Mouse (Mus musculus): Measurements from ENCODE around the gene Lamc2. TPM values are rescaled to one million over a fixed set of nuclear protein-coding genes. Genes with fewer than 3 reads are reported as not detected.
A peak's percentile ranks its signal among the peaks of the same experiment; 100 is the strongest.
"Not testable (repeated sequence)": the region's sequence is repeated elsewhere in the genome, so short reads cannot be mapped to it uniquely, and the experiment has no call there.

Lamc2 gene
- total and polyA plus RNA-seq, 3 experiments = 0.03 to 0.04 TPM; not detected in 1

GRCm38 (mm10) chr1:153085198-153085597 is 101.0 kb downstream of the Lamc2 start:
- Histone ChIP-seq H3K9ac (ENCODE audit: control insufficient read depth, low read depth, low read length, poor library complexity, severe bottlenecking) (no peak overlapping the region), H3K4me1 (ENCODE audit: control insufficient read depth in 1 of 2, insufficient read depth in 2 of 2, low read length in 2 of 2) (peaks cover 11 to 32% of the 10 kb centered on the region in 2 experiments), H3K79me2 (ENCODE audit: control insufficient read depth, insufficient read depth, low read length, poor library complexity) (no peaks in the 10 kb centered on the region), H3K4me3 (ENCODE audit: control insufficient read depth in 1 of 2, insufficient read depth in 1 of 2, low read depth in 2 of 2, low read length in 2 of 2) (no peak overlapping the region), H3K27me3 (ENCODE audit: control insufficient read depth in 1 of 2, insufficient read depth in 2 of 2, low read length in 2 of 2) (no peaks in the 10 kb centered on the region), H3K36me3 (ENCODE audit: control insufficient read depth in 1 of 2, insufficient read depth in 2 of 2, low read length in 2 of 2) (peaks cover 0 to 10% of the 10 kb centered on the region in 2 experiments; a peak in 2 of 4 replicates), H3K27ac (ENCODE audit: control insufficient read depth, low read depth, low read length) (no peak overlapping the region; the same call in 1 of the 2 replicates), H3K9me3 (replicated peaks; ENCODE audit: insufficient read depth, low read length) (no peaks in the 10 kb centered on the region)
- TF ChIP-seq TAL1 (IDR thresholded peaks at IDR 0.05; ENCODE audit: low read length) = peak; percentile 35
- TF ChIP-seq MAX (IDR thresholded peaks at IDR 0.05; ENCODE audit: low read length) = peak; percentile 62; the same call in 1 of the 2 replicates
- TF ChIP-seq TBP (IDR thresholded peaks at IDR 0.05; ENCODE audit: low read depth, low read length) = no peak
- 0 out of 2 replicates have a peak, but pooled peaks have one; percentile 37 for TF ChIP-seq SIN3A (IDR thresholded peaks at IDR 0.05; ENCODE audit: low read length)
- peak; percentile 51 for TF ChIP-seq TCF12 (IDR thresholded peaks at IDR 0.05; ENCODE audit: low read depth, low read length)
- TF ChIP-seq MYC (IDR thresholded peaks at IDR 0.05; ENCODE audit: low read depth, low read length) = 0 out of 2 replicates have a peak, but pooled peaks have one; percentile 22
- TF ChIP-seq USF1 (IDR thresholded peaks at IDR 0.05; ENCODE audit: low read depth, low read length) = no peak
- TF ChIP-seq NRF1 (IDR thresholded peaks at IDR 0.05; ENCODE audit: insufficient read depth, low read depth, low read length, poor library complexity, severe bottlenecking) = no peak
- TF ChIP-seq ETS1 (IDR thresholded peaks at IDR 0.05; ENCODE audit: low read depth, low read length) = peak; percentile 8; the same call in 1 of the 2 replicates
- peak; percentile 43 to 66 for TF ChIP-seq EP300 (IDR thresholded peaks at IDR 0.05; ENCODE audit: low read depth in 1 of 2, low read length in 2 of 2)
- TF ChIP-seq POLR2A (IDR thresholded peaks at IDR 0.05; ENCODE audit: control insufficient read depth in 1 of 2, insufficient read depth in 1 of 2, low read depth in 1 of 2, low read length in 2 of 2, poor library complexity in 1 of 2) = no peak
- no peak for TF ChIP-seq RAD21 (IDR thresholded peaks at IDR 0.05; ENCODE audit: low read depth, low read length)
- TF ChIP-seq SMC3 (IDR thresholded peaks at IDR 0.05; ENCODE audit: low read depth, low read length) = no peak
- peak; percentile 57 for DNase-seq (ENCODE audit: low read depth, low spot score)

GRCm38 (mm10) chr1:153084191-153084590 is 102.1 kb downstream of the Lamc2 start:
- Histone ChIP-seq H3K36me3 (ENCODE audit: control insufficient read depth in 1 of 2, insufficient read depth in 2 of 2, low read length in 2 of 2) (peaks cover 0 to 8% of the 10 kb centered on the region in 2 experiments; a peak in 2 of 4 replicates), H3K4me1 (ENCODE audit: control insufficient read depth in 1 of 2, insufficient read depth in 2 of 2, low read length in 2 of 2) (peaks cover 11 to 26% of the 10 kb centered on the region in 2 experiments), H3K9ac (ENCODE audit: control insufficient read depth, low read depth, low read length, poor library complexity, severe bottlenecking) (no peak overlapping the region), H3K4me3 (ENCODE audit: control insufficient read depth in 1 of 2, insufficient read depth in 1 of 2, low read depth in 2 of 2, low read length in 2 of 2) (no peak overlapping the region), H3K27me3 (ENCODE audit: control insufficient read depth in 1 of 2, insufficient read depth in 2 of 2, low read length in 2 of 2) (no peaks in the 10 kb centered on the region), H3K79me2 (ENCODE audit: control insufficient read depth, insufficient read depth, low read length, poor library complexity) (no peaks in the 10 kb centered on the region), H3K27ac (ENCODE audit: control insufficient read depth, low read depth, low read length) (no peak overlapping the region), H3K9me3 (replicated peaks; ENCODE audit: insufficient read depth, low read length) (no peaks in the 10 kb centered on the region)
- no peak for DNase-seq (ENCODE audit: low read depth, low spot score)
- TF ChIP-seq BHLHE40 (IDR thresholded peaks at IDR 0.05; ENCODE audit: borderline replicate concordance, low read depth, low read length) (no peak), MAFK (IDR thresholded peaks at IDR 0.05; ENCODE audit: borderline replicate concordance, low read depth, low read length) (no peak), SIN3A (IDR thresholded peaks at IDR 0.05; ENCODE audit: low read length) (no peak), ELF1 (IDR thresholded peaks at IDR 0.05; ENCODE audit: low read depth, low read length) (no peak), NRF1 (IDR thresholded peaks at IDR 0.05; ENCODE audit: insufficient read depth, low read depth, low read length, poor library complexity, severe bottlenecking) (no peak), MAZ (IDR thresholded peaks at IDR 0.05; ENCODE audit: low read depth, low read length) (no peak), ETS1 (IDR thresholded peaks at IDR 0.05; ENCODE audit: low read depth, low read length) (no peak), JUND (IDR thresholded peaks at IDR 0.05; ENCODE audit: low read depth, low read length) (no peak), HCFC1 (IDR thresholded peaks at IDR 0.05; ENCODE audit: low read depth, low read length) (no peak), USF2 (IDR thresholded peaks at IDR 0.05; ENCODE audit: borderline replicate concordance in 1 of 2, insufficient read depth in 1 of 2, low read depth in 1 of 2, low read length in 2 of 2) (no peak), POLR2AphosphoS2 (IDR thresholded peaks at IDR 0.05; ENCODE audit: low read length) (no peak)

- not testable (repeated sequence) for H3K9me3 ChIP-seq (replicated peaks; ENCODE audit: insufficient read depth, low read length); H3K27ac ChIP-seq (ENCODE audit: control insufficient read depth, low read depth, low read length); H3K36me3 ChIP-seq (ENCODE audit: control insufficient read depth in 1 of 2, insufficient read depth in 2 of 2, low read length in 2 of 2); H3K4me3 ChIP-seq (ENCODE audit: control insufficient read depth in 1 of 2, insufficient read depth in 1 of 2, low read depth in 2 of 2, low read length in 2 of 2); H3K27me3 ChIP-seq (ENCODE audit: control insufficient read depth in 1 of 2, insufficient read depth in 2 of 2, low read length in 2 of 2); DNase-seq (ENCODE audit: low read depth, low spot score); H3K79me2 ChIP-seq (ENCODE audit: control insufficient read depth, insufficient read depth, low read length, poor library complexity); H3K9ac ChIP-seq (ENCODE audit: control insufficient read depth, low read depth, low read length, poor library complexity, severe bottlenecking)
- H3K4me1 ChIP-seq (ENCODE audit: control insufficient read depth in 1 of 2, insufficient read depth in 2 of 2, low read length in 2 of 2) = peaks cover 11 to 26% of the 10 kb centered on the region in 2 experiments
Measured at GRCm38 (mm10) chr1:153083233-153083632, 103.0 kb downstream of the Lamc2 start.

Measured in MEL (cell line).